Mouse (Mus musculus) liver, embryonic 11.5 days (tissue): Measurements from ENCODE around the gene Arl3. TPM values are rescaled to one million over a fixed set of nuclear protein-coding genes. Genes with fewer than 3 reads are reported as not detected.

Experiments used
- ATAC-seq: fragments of 200-750 bp; cut with Nextera tagmentation; replicated peaks from 2 replicates; pipeline ENCODE4 v1.8.0; 2017; ENCODE audit warnings: moderate number of reproducible peaks, mild to moderate bottlenecking, moderate TSS enrichment, moderate library complexity; ENCODE audit not compliant: low FRiP score
- DNase-seq: peaks from one replicate; pipeline ENCODE4 v3.0.0-alpha.2; 2017; ENCODE audit warnings: low spot score
- H3K27ac ChIP-seq: fragments of 300-500 bp; sonication (generic); 2 replicates; pipeline ENCODE4 v1.5.1; 2014; ENCODE audit warnings: mild to moderate bottlenecking, low read depth, low read length, control low read depth
- H3K27me3 ChIP-seq: fragments of 300-500 bp; sonication (generic); replicated peaks from 2 replicates; pipeline ENCODE4 v1.6.1; 2014; ENCODE audit warnings: low read length, mixed read lengths; ENCODE audit not compliant: control insufficient read depth, insufficient read depth
- H3K36me3 ChIP-seq: fragments of 300-500 bp; sonication (generic); 2 replicates; pipeline ENCODE4 v1.6.1; 2014; ENCODE audit warnings: mild to moderate bottlenecking, low read length, moderate library complexity, mixed read lengths; ENCODE audit not compliant: control insufficient read depth, insufficient read depth
- H3K4me1 ChIP-seq: fragments of 300-500 bp; sonication (generic); replicated peaks from 2 replicates; pipeline ENCODE4 v1.6.1; 2014; ENCODE audit warnings: low read length, mixed read lengths; ENCODE audit not compliant: control insufficient read depth, insufficient read depth
- H3K4me2 ChIP-seq: fragments of 300-500 bp; sonication (generic); 2 replicates; pipeline ENCODE4 v1.6.1; 2014; ENCODE audit warnings: mild to moderate bottlenecking, control low read depth, moderate library complexity
- H3K4me3 ChIP-seq: fragments of 300-500 bp; sonication (generic); 2 replicates; pipeline ENCODE4 v1.5.1; 2014; ENCODE audit warnings: low read depth, low read length, control low read depth
- H3K9ac ChIP-seq: fragments of 300-500 bp; sonication (generic); 2 replicates; pipeline ENCODE4 v1.6.1; 2014; ENCODE audit warnings: low read depth, low read length, control low read depth
- H3K9me3 ChIP-seq: fragments of 300-500 bp; sonication (generic); 2 replicates; pipeline ENCODE4 v1.6.1; 2016; ENCODE audit warnings: low read length, inconsistent platforms, mixed read lengths; ENCODE audit not compliant: control insufficient read depth
- WGBS: fragments of 180-500 bp; shearing (Covaris S2); extraction: QIAGEN DNeasy Blood & Tissue Kit; methylation state at CpG from one replicate; pipeline ENCODE4 v1.1.7; 2014; 5-methylcytosine and 5-hydroxymethylcytosine counted together
- polyA plus RNA-seq: library from polyadenylated mRNA; unstranded; fragments of >200 nt; fragmentation: Nextera tagmentation; extraction: Ambion mirVana; gene quantifications from 2 replicates; pipeline ENCODE4 v1.2.1, GENCODE M21; 2014

The Arl3 gene
- 42.6 and 50.5 TPM in 2 replicates for polyA plus RNA-seq

- DNase-seq = peak; percentile 97
- Histone ChIP-seq H3K27me3 (no peaks in the 10 kb centered on the region), H3K9me3 (no peaks in the 10 kb centered on the region), H3K9ac (peak within 1 kb of the TSS; percentile 74), H3K4me2 (peak within 1 kb of the TSS; percentile 96), H3K36me3 (no peaks in the 10 kb centered on the region), H3K4me3 (peak within 1 kb of the TSS; percentile 82), H3K4me1 (peaks cover 21% of the 10 kb centered on the region), H3K27ac (peak within 1 kb of the TSS; percentile 76)
- WGBS = under 1% methylated on average over 65 of the region's 67 CpGs
- peak; percentile 95 for ATAC-seq
Measured at GRCm38 (mm10) chr19:46572951-46573937, at the start of gene Arl3, which contains the start of gene Sfxn2. Arl3 (minus strand) TSS chr19:46573198. Sfxn2 (plus strand) TSS chr19:46573365.

- no peak for DNase-seq
- Histone ChIP-seq H3K36me3 (peaks cover 6% of the 10 kb centered on the region), H3K4me3 (no peak overlapping the region), H3K4me2 (peak overlapping the region; percentile 58), H3K27me3 (no peaks in the 10 kb centered on the region), H3K4me1 (peaks cover 69% of the 10 kb centered on the region), H3K27ac (peak overlapping the region; percentile 54), H3K9ac (no peak overlapping the region), H3K9me3 (no peaks in the 10 kb centered on the region)
- ATAC-seq = no peak
- 46% methylated on average over 12 of the region's 12 CpGs for WGBS
Measured at GRCm38 (mm10) chr19:46622659-46623193, 49.7 kb upstream of the Arl3 start.

DNA sequence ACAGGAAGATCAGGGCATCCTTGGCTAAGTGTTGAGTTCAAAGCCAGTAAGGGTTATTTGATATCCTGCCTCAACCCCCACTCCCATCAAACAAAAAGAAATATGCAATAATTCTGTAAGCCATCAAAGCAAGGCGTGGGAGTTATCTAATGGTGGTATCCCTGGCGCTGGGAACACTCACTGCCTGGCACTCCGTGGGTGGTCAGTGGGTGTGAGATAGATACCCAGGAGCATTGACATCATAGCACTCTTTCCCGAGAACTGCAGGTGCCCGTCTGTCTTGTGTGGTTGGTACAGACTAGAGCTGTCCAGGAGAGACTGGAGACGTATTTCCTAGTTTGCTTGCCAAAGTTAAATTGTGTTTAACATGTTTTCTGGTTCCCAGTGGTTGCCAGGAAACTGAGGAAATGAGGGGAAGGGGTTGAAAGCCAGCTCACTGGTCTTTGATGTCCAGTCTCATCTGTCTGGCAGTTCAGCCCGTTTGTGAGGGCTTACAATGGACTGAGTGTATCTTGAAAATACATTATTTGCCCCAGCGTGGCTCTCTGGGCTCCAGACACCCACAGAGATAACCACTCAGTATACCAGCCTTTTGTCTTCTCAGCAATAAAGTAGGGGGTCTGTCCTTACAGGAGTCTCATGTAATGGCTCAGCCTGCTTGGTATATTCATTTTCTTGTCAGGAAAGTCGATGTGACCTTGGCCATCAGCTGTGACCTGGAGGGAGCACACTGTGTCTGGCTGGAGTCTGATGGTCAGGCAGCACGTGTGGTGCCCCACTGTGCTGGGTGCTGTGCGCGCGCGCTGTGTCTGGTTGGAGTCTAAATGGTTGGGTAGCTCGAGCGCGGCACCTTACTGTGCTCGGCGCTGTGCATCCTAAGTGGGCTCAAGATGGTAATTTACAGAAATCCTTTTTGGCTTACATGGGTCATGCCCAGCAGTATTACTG, 48.5 kb upstream of the Arl3 start:
- Histone ChIP-seq H3K4me2 (no peak overlapping the region), H3K27ac (no peak overlapping the region; the same call in 1 of the 2 replicates), H3K4me1 (peaks cover 69% of the 10 kb centered on the region), H3K27me3 (no peaks in the 10 kb centered on the region), H3K9ac (no peak overlapping the region), H3K9me3 (no peaks in the 10 kb centered on the region), H3K36me3 (peaks cover 6% of the 10 kb centered on the region), H3K4me3 (no peak overlapping the region)
- ATAC-seq (no peak), DNase-seq (no peak)
- 77% methylated on average over 19 of the region's 19 CpGs for WGBS

DNA sequence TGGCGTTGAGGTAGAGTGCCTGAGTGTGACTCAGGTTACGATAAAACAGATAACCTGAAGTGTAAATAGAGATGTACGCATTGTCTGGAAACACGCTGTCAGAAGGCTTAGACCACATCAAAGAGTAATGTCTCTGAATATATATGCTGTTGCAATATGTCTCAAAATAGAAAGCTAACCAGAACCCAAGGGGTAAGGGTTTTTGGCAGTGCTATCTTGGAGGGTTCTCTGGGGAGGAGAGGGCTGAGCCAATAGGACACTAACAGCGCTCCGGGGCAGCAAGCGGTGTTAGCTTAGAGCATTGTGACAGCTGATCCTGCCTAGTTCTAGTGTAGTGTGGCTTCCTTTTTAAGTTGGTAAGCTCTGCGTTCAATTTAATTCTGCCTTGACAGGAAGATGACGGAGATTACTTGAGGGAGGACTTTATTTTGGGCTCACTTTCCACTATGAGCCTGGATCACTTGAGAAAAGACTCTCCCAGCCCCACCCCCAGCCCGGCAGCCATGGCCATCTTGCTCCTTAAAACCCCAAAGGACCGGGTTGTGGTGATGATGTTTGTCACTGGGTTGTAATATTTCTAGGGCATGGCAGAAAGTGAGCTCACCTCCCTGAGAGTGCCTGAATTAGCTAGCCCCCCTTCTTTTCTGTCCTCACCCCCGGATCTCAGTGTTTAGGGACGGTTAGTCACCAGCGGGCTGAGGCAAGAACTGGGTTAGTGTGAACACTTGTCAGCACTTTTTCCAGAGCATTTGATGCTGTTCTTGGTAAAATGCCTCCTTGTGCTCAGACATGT, 47.2 kb upstream of the Arl3 start:
- 76% methylated on average over 14 of the region's 14 CpGs for WGBS
- DNase-seq (no peak), ATAC-seq (no peak)
- Histone ChIP-seq H3K9ac (no peak overlapping the region), H3K4me2 (no peak overlapping the region), H3K36me3 (peaks cover 5% of the 10 kb centered on the region), H3K27me3 (no peaks in the 10 kb centered on the region), H3K27ac (no peak overlapping the region), H3K9me3 (no peaks in the 10 kb centered on the region), H3K4me3 (no peak overlapping the region), H3K4me1 (peaks cover 73% of the 10 kb centered on the region)

DNA sequence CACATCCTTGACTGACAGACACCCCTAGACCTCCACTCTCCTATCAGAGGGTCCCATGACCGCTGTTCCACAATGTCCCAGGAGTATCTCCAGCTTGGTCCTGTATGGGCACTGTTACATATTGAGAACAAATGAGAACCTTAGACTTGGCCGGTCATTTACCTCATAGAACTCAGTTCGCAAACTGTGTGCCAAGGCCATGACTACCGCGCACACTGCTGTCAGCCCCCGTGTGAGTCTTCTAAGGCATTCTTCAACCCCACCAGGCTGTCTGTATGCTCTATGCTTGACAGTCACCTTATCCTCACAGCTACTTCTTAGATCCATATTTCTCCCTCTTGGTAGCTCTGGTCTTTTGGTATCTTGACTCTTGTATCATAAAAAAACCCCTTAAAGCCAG, 46.5 kb upstream of the Arl3 start:
- H3K4me1 ChIP-seq = peaks cover 68% of the 10 kb centered on the region
- no peak for ATAC-seq
- no peak overlapping the region; the same call in 1 of the 2 replicates for H3K27ac ChIP-seq
- no peak overlapping the region for H3K4me3 ChIP-seq
- 89% methylated on average over 6 of the region's 6 CpGs for WGBS
- H3K9me3 ChIP-seq = no peaks in the 10 kb centered on the region
- no peaks in the 10 kb centered on the region for H3K36me3 ChIP-seq
- H3K9ac ChIP-seq = no peak overlapping the region
- H3K4me2 ChIP-seq = no peak overlapping the region
- H3K27me3 ChIP-seq = no peaks in the 10 kb centered on the region
- no peak for DNase-seq

- Histone ChIP-seq H3K36me3 (no peaks in the 10 kb centered on the region), H3K9me3 (no peaks in the 10 kb centered on the region), H3K27me3 (no peaks in the 10 kb centered on the region), H3K4me2 (no peak overlapping the region), H3K4me1 (peaks cover 67% of the 10 kb centered on the region), H3K9ac (no peak overlapping the region), H3K27ac (no peak overlapping the region), H3K4me3 (no peak overlapping the region)
- 68% methylated on average over 19 of the region's 19 CpGs for WGBS
- DNase-seq (no peak), ATAC-seq (no peak)
Measured at GRCm38 (mm10) chr19:46619001-46619400, 46.0 kb upstream of the Arl3 start.

DNA sequence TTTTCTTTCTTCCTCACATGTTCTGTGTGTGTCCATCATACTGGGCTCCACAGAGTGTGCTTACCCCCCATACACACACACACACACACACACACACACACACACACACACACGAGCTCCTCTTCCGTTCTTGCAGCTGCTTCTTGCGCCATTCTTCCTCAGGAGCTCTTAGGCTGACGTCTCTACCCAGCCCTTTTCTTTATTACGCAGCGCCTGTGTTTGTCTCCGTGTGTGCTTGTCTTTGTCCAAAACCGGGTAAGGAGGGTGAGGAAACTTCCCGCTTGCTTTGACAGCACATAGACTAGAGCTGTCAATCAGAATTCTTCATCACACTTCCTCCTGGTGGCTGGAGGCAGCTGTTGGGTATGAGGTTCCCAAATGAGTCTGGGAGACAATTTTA, 45.3 kb upstream of the Arl3 start:
- H3K4me1 ChIP-seq = peaks cover 65% of the 10 kb centered on the region
- ATAC-seq = no peak

More for the DNA sequence above, 45.3 kb upstream of the Arl3 start:
- Histone ChIP-seq H3K27ac (no peak overlapping the region), H3K27me3 (no peaks in the 10 kb centered on the region), H3K4me2 (no peak overlapping the region), H3K4me3 (no peak overlapping the region), H3K9ac (no peak overlapping the region), H3K9me3 (no peaks in the 10 kb centered on the region), H3K36me3 (no peaks in the 10 kb centered on the region)
- 57% methylated on average over 9 of the region's 9 CpGs for WGBS
- DNase-seq = no peak
